Mouse (Mus musculus): ENCODE measurements around the gene Rnf8.

Rnf8 gene

GRCm38 (mm10) chr17:29614115-29615023 lies at the start of gene Rnf8, which contains the start of gene Gm28043:
Rnf8 (plus strand) TSS chr17:29614790.
Gm28043 (plus strand) TSS chr17:29614876.
- peak; percentile 85; the same call in 1 of the 2 replicates for TF ChIP-seq GATA4 (IDR thresholded peaks at IDR 0.05; ENCODE audit: insufficient replicate concordance, low read length)

- no peak for TF ChIP-seq GATA4 (IDR thresholded peaks at IDR 0.05; ENCODE audit: insufficient replicate concordance, low read length)
Measured at GRCm38 (mm10) chr17:29565521-29565920, 49.1 kb upstream of the Rnf8 start.

- no peak for TF ChIP-seq GATA4 (IDR thresholded peaks at IDR 0.05; ENCODE audit: insufficient replicate concordance, low read length)
Measured at GRCm38 (mm10) chr17:29568435-29568834, 46.2 kb upstream of the Rnf8 start.

- no peak for TF ChIP-seq GATA4 (IDR thresholded peaks at IDR 0.05; ENCODE audit: insufficient replicate concordance, low read length)
Measured at GRCm38 (mm10) chr17:29569831-29570230, 44.8 kb upstream of the Rnf8 start.

GRCm38 (mm10) chr17:29579579-29580126 lies 34.9 kb upstream of the Rnf8 start:
- TF ChIP-seq GATA4 (IDR thresholded peaks at IDR 0.05; ENCODE audit: insufficient replicate concordance, low read length) = no peak

GRCm38 (mm10) chr17:29583569-29583968 lies 31.0 kb upstream of the Rnf8 start:
- TF ChIP-seq GATA4 (IDR thresholded peaks at IDR 0.05; ENCODE audit: insufficient replicate concordance, low read length) = no peak

- no peak for TF ChIP-seq GATA4 (IDR thresholded peaks at IDR 0.05; ENCODE audit: insufficient replicate concordance, low read length)
Measured at GRCm38 (mm10) chr17:29584306-29584705, 30.3 kb upstream of the Rnf8 start.

GRCm38 (mm10) chr17:29584737-29585136 lies 29.9 kb upstream of the Rnf8 start:
- TF ChIP-seq GATA4 (IDR thresholded peaks at IDR 0.05; ENCODE audit: insufficient replicate concordance, low read length) = no peak

GRCm38 (mm10) chr17:29585446-29585845 lies 29.1 kb upstream of the Rnf8 start:
- TF ChIP-seq GATA4 (IDR thresholded peaks at IDR 0.05; ENCODE audit: insufficient replicate concordance, low read length) = no peak

GRCm38 (mm10) chr17:29586921-29587320 lies 27.7 kb upstream of the Rnf8 start:
- TF ChIP-seq GATA4 (IDR thresholded peaks at IDR 0.05; ENCODE audit: insufficient replicate concordance, low read length) = no peak

GRCm38 (mm10) chr17:29589221-29589898 lies 25.2 kb upstream of the Rnf8 start:
- TF ChIP-seq GATA4 (IDR thresholded peaks at IDR 0.05; ENCODE audit: insufficient replicate concordance, low read length) = no peak

- no peak for TF ChIP-seq GATA4 (IDR thresholded peaks at IDR 0.05; ENCODE audit: insufficient replicate concordance, low read length)
Measured at GRCm38 (mm10) chr17:29595891-29596770, 18.5 kb upstream of the Rnf8 start.

GRCm38 (mm10) chr17:29596771-29597132 lies 17.8 kb upstream of the Rnf8 start:
- no peak for TF ChIP-seq GATA4 (IDR thresholded peaks at IDR 0.05; ENCODE audit: insufficient replicate concordance, low read length)

GRCm38 (mm10) chr17:29599051-29599450 lies 15.5 kb upstream of the Rnf8 start:
- no peak for TF ChIP-seq GATA4 (IDR thresholded peaks at IDR 0.05; ENCODE audit: insufficient replicate concordance, low read length)

GRCm38 (mm10) chr17:29599537-29599936 lies 15.1 kb upstream of the Rnf8 start:
- TF ChIP-seq GATA4 (IDR thresholded peaks at IDR 0.05; ENCODE audit: insufficient replicate concordance, low read length) = no peak
